Mouse (Mus musculus): ENCODE measurements around the gene Tuba8. TPM values are rescaled to one million over a fixed set of nuclear protein-coding genes. Genes with fewer than 3 reads are reported as not detected.

Gene Tuba8
- total RNA-seq (2022) = 1 to 10 TPM; 6.5 to 7.9 (median 7.0) TPM

DNA sequence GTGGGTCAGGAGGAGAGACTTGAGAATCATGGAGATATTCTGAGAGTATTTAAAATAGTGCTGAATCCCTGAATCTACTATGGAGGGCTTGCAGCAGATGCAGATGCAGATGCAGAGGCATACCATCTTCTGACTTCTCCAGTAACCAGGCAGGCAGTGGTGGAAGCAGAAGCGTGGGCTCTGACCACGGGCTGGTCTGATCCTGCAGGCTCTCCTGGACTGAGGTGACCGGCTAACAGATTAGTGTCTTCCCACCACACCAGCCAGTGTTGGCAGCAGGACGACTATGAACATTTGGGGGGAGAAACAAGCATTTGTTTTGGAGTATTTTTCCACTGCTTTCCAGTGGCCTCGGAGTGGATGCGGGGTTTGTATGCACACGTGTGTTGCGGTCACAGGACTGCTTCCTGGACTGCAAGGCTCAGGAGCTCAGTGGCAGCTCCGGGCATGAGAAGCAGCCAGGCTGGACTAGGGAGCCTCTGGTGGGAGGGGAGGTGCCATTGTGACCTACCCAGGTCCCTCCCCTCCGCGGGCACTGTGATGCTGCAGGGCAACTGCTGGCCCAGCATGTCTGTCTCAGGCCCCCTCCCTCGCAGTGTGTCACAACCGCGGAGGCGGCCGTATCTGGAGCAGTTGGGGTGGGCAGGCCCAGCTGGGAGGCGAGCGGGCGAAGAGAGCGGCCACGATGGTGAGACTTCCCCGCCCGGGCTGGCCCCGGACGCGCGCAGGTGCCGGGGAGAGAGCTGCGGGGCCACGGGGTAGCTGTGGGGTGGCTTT, at the start of gene Tuba8:
Gene Tuba8, plus strand, starts transcription at position 548 of the 777 bp plus-strand sequence.
- peak; percentile 43 to 62 for DNase-seq (ENCODE audit: low spot score in 2 of 2)

GRCm38 (mm10) chr6:121162616-121163015, 47.9 kb upstream of the Tuba8 start:
- DNase-seq (ENCODE audit: low spot score in 2 of 2) = no peak

DNA sequence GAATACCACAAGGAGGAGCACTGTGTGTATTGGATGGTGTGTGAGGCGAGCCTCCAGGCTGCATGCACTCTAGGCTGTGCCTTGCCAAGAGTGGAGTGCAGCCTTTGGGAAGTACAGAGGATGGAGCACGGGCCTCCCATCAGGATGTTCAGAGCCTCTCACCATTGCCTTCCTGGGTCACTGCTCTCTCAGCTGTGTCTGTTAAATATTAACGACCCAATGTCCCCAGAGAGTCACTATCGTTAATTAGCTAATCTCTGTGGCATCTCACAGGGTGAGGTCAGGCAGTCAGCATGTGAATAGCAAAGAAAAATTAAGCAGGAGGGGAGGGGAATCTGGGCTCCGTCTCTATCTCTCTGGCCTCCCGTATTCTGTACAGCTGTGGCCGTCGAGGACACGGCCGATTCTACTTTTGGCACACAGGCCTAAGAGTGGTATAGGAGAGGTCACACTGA, 44.4 kb upstream of the Tuba8 start:
- no peak for DNase-seq (ENCODE audit: low spot score in 2 of 2)

DNA sequence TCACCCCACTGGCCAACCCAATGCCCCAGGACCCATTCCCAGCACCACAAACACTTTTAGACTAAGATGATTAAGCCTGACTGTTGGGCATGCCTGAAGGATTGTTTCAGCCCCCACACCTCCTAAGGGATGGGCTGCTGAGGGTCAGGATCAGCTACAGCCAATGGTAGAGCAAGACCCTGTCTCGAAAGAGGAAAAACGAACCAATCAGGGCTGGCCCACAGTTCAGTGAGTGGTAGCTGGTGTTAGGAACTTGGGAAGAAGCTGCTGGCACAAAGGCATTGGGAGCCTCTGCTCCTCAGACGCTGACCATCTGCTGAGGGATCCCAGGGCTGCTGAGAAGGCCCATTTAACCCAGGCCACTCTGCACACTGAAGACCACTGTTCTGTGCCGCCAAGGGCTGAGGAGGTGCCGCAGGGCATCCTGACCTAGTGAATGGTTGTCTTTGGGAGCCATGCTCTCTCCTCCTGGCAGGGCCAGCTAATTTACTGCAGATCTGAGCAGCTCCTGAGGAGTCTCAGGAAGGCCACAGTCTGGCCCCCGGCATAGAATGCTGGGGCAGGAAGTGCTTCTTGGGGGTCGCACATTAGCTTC, 43.0 kb upstream of the Tuba8 start:
- no peak for DNase-seq (ENCODE audit: low spot score in 2 of 2)

- DNase-seq (ENCODE audit: low spot score in 2 of 2) = no peak
These were observed 39.4 kb upstream of the Tuba8 start for GRCm38 (mm10) chr6:121171102-121171501.

GRCm38 (mm10) chr6:121173471-121173870, 37.0 kb upstream of the Tuba8 start:
- DNase-seq (ENCODE audit: low spot score in 2 of 2) = no peak

DNA sequence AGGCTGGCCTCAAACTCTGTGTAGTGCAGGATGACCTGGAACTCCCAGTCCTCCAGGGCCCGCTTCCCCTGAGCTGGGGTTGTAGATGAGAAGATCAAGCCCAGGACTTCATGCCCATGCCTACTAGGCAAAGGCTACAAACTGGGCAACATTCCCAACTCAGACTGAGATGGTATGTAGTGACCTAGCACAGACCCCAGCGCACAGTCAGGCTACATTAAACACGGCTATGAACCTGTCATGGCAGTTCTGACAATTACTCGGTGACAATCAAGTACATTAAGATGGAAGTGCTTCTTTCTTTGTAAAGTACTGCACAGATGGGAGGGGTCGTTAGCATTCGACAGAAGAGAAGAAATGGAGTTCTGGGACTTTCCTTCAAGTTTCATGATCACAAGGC, 35.7 kb upstream of the Tuba8 start:
- no peak for DNase-seq (ENCODE audit: low spot score in 2 of 2)

DNA sequence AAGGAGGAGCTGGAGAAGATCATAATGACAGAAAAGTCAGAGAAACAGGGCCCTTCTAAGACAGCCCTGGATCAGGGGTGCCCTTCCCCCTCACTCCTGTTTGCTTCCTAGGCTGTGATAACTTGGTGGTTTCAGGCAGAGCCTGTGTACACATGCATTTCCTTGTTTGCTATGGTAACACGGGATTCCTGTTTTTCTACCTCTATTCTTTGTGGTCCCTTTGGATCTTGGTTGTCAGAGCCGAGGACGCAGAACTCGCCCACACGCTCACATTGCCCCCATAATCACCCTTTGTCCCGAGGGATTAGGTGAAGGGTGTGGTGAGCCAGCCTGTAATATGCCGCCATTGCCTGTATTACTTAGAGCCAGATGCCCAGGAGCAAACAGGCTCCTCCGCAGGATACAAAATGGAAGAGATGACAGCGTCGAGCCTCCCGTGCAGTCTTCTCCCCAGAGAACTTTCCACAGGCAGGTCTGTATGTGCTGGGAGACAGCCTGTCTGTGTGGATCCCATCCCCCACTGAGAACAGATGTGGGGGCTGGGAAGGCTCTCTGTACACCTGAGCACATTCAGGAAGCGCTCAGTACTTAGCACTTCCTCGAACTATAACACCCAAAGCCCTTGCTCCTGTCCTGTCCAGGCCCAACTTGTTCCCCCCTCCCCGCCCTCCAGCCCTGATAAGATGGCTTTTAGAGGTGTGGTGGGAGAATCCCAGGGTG, 34.3 kb upstream of the Tuba8 start:
- no peak for DNase-seq (ENCODE audit: low spot score in 2 of 2)

DNA sequence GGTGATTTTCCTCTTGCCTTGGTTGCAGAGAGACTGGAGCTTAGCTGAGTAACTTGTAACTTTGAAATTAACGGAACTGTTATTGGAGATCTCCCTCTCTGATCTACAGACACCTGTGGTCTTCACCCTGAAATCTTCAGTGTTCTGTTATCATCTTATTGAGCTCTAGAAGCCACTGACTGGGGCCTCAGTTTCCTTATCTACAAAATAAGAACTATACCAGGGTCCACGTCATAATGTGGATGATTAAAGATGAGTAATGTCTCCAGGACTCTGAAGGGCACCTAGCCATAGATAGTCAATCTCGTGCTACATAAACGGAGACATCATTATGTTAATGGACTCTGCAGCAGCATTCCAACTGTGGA, 33.8 kb upstream of the Tuba8 start:
- DNase-seq (ENCODE audit: low spot score in 2 of 2) = no peak

GRCm38 (mm10) chr6:121177118-121177708, 33.3 kb upstream of the Tuba8 start:
- no peak for DNase-seq (ENCODE audit: low spot score in 2 of 2)

- peak in 1 of 2 experiments; percentile 76 for DNase-seq (ENCODE audit: low spot score in 2 of 2)
These were observed 31.7 kb upstream of the Tuba8 start for GRCm38 (mm10) chr6:121178700-121179358.

DNA sequence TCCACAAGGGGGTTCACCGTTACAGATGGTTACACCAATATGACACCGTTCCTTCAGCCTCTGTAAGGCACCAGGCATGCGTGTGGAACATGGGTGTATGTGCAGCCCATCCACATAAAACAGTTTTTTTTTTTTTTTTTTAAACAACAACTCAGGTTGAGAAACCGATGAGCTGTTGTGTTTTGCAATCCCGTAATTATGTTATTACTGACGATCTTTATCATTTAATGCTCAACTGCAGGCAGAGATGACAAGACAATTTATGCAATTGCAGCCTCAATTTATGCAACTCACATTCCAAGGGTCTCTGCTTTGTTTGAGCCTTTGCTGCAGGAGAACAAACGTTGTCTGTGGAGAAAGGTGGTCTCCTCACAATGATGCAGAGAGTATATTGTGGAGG, 30.6 kb upstream of the Tuba8 start:
- no peak for DNase-seq (ENCODE audit: low spot score in 2 of 2)

DNA sequence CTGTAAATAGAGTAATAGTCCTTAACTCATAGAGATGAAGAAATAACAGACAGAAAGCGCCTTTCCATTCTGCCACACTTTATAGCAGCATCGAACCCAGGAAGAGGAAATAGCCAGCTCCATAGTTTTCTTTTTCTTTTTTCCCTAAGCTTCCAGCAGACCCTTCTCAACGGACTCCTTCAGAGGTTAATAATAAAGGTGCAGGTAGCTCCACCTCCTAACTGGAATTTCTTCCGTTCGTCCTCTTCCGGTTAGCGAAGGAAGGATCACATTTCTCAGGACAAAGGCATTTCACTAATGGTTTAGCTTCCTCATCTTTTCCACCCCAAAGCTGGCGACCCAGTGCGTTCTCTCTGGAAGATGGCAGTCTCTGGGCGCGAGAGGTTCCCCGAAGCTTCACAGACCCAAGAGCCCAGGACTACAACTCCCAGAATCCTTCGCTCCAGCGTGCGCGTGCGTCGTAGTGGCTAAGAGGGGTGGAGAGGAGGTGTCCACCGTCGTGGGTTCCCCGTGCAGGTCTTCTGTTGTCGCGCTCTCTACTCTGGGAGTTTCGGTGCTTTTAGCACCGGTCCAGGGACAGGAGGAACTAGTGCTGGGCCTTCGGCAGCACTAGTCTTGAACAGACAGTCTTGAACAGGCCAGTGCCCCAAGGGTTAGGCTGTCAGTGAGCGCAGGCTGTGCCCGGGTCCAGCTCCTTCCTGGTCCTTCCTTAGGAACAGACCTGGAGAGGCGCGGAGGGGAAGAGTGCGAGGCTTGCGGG, 26.9 kb upstream of the Tuba8 start, which contains the start of gene Pex26:
Gene Pex26, plus strand, starts transcription at position 254 of the 760 bp plus-strand sequence.
- peak; percentile 90 for DNase-seq (ENCODE audit: low spot score in 2 of 2)

GRCm38 (mm10) chr6:121184198-121185140, 26.0 kb upstream of the Tuba8 start:
- DNase-seq (ENCODE audit: low spot score in 2 of 2) = peak in 1 of 2 experiments; percentile 51

GRCm38 (mm10) chr6:121185232-121185631, 25.3 kb upstream of the Tuba8 start:
- DNase-seq (ENCODE audit: low spot score in 2 of 2) = no peak

GRCm38 (mm10) chr6:121191261-121192009, 19.1 kb upstream of the Tuba8 start:
- no peak for DNase-seq (ENCODE audit: low spot score in 2 of 2)

DNA sequence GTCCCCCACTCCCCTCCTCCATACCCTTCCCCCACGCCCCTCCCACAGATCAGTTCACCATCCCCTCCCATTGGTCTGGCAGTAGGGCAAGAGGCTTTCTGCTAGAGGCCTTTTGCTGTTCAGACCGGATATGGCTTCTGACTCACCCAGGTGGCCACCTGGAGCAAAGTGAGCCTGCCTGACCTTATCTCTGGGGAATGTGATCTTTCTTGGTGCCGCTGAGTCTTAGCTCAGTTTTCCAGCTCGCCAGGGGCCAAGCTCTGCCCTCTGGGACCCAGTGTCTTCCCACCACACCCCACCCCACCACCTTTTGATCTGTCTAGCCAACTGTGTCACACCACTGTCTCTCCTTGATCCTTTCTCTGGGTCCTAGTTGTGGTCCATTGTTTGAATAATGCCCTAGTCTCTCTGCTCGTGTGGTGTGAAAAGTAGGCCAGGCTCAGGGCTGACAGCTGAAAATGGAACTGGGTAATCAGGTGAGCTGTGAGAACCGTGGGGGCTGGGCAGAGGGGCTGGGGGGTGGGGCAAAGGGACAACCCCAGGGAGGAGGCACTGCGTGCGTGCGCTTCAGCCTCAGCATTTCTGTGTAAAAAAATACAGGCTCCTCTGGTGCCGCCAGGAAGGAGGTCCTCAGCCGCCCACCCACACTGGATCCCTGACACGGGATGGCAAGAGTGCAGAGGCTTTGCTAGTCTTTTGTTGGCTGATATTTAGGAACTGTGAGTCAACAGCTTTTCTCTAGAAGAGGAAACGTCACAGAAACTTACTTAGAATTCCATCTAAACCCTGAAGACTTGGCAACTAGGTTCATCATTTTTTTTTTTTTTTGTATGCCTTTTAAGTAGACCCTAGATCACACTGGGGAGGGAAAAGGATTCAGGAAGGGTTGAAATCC, 16.2 kb upstream of the Tuba8 start:
- DNase-seq (ENCODE audit: low spot score in 2 of 2) = no peak
